Mouse (Mus musculus): ENCODE results near the gene Tmem79. TPM values are rescaled to one million over a fixed set of nuclear protein-coding genes. Genes with fewer than 3 reads are reported as not detected.
"Not testable (repeated sequence)": the region's sequence is repeated elsewhere in the genome, so short reads cannot be mapped to it uniquely, and the experiment has no call there.

The Tmem79 gene
- polyA plus RNA-seq, 1 experiment from 2014 or later, result 1.3 TPM

DNA sequence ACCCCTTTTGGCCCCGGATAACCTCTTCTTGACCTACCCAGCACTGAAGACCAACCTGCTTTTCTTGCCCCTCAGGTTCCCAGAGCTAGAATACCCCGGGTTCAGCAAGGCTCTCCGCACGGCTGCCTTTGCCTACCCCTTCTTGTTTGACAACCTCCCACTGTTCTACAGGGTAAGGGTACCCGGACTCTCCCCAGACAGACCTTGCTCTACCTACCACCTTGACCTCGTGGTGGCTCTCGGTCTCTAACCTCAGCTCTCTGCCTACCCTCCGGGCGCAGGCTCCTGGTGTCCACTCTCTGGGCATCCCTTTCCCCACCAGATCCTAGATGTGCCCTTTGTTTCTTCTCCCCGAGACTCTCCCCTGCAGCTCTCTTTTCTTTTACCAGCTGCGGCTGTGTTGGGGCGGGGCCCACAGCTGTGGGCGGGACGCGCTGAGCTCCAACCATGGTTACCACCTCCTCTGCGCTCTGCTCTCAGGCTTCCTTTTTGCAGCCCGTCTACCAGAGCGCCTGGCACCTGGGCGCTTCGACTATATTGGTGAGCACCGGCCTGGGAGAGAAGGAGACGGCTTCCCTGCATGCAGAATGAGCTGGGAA, 31.0 kb upstream of the Tmem79 start:
- 8% methylated on average over 21 of the region's 22 CpGs for WGBS (ENCODE audit: insufficient replicate concordance)
- peaks cover 49% of the 10 kb centered on the region for H3K4me1 ChIP-seq (replicated peaks)
- not testable (repeated sequence) for ATAC-seq (ENCODE audit: insufficient read depth); H3K9me3 ChIP-seq (replicated peaks); H3K27ac ChIP-seq (replicated peaks); H3K36me3 ChIP-seq (replicated peaks)
- H3K9ac ChIP-seq, result peak overlapping the region; percentile 27; the same call in 1 of the 2 replicates
- H3K4me2 ChIP-seq, result peak overlapping the region; percentile 62
- H3K27me3 ChIP-seq, result peaks cover 36% of the 10 kb centered on the region
- H3K4me3 ChIP-seq (replicated peaks), result peak overlapping the region; percentile 28; the same call in 1 of the 2 replicates

GRCm38 (mm10) chr3:88365705-88366361, 29.9 kb upstream of the Tmem79 start:
- peak overlapping the region; percentile 59 for H3K4me3 ChIP-seq (replicated peaks)
- H3K27ac ChIP-seq (replicated peaks), result no peak overlapping the region
- 33% methylated on average over 34 of the region's 34 CpGs for WGBS (ENCODE audit: insufficient replicate concordance)
- peaks cover 18% of the 10 kb centered on the region for H3K36me3 ChIP-seq (replicated peaks)
- H3K4me1 ChIP-seq (replicated peaks), result peaks cover 60% of the 10 kb centered on the region
- H3K27me3 ChIP-seq, result peaks cover 36% of the 10 kb centered on the region
- no peak overlapping the region for H3K9ac ChIP-seq
- peak overlapping the region; percentile 80 for H3K4me2 ChIP-seq
- 0 out of 2 replicates have a peak, but pooled peaks cover 2% of the 10 kb centered on the region for H3K9me3 ChIP-seq (replicated peaks)
- no peak for ATAC-seq (ENCODE audit: insufficient read depth)

DNA sequence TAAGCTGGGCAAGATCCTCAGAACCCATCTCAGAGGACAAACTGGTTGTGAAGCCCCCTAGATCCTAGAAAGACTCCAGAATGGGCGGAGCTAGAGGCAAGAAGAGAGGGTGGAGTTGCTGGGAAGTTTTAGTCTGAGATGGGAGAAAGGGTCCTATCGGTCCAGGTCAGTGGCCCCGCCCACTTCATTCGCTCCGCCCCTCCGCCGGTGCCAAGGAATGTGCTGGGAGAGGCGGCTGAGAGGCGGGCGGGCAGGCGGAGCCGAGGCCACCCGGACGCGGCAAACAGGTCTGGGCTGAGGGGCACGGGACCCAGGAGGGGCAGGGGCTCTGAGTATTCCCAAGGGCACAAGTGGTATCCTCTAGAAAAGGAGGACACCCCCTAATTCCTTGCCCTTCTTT, 28.4 kb upstream of the Tmem79 start, which contains the start of gene Paqr6:
Gene Paqr6, plus strand, starts transcription at position 248 of the 400 bp plus-strand sequence.
- Histone ChIP-seq H3K4me1 (replicated peaks) (peaks cover 74% of the 10 kb centered on the region), H3K9me3 (replicated peaks) (no peaks in the 10 kb centered on the region), H3K27ac (replicated peaks) (peak within 1 kb of the TSS; percentile 94), H3K36me3 (replicated peaks) (peaks cover 33% of the 10 kb centered on the region), H3K4me2 (peak within 1 kb of the TSS; percentile 80), H3K9ac (peak within 1 kb of the TSS; percentile 56), H3K4me3 (replicated peaks) (peak within 1 kb of the TSS; percentile 59), H3K27me3 (peaks cover 36% of the 10 kb centered on the region)
- peak; percentile 62 for ATAC-seq (ENCODE audit: insufficient read depth)
- WGBS (ENCODE audit: insufficient replicate concordance), result 6% methylated on average over 16 of the region's 16 CpGs

GRCm38 (mm10) chr3:88363700-88364099, 27.8 kb upstream of the Tmem79 start:
- H3K4me3 ChIP-seq (replicated peaks), result peak overlapping the region; percentile 59
- H3K27ac ChIP-seq (replicated peaks), result peak overlapping the region; percentile 94
- H3K9ac ChIP-seq, result peak overlapping the region; percentile 56
- ATAC-seq (ENCODE audit: insufficient read depth), result peak; percentile 94
- peaks cover 36% of the 10 kb centered on the region for H3K27me3 ChIP-seq
- peak overlapping the region; percentile 80 for H3K4me2 ChIP-seq
- H3K9me3 ChIP-seq (replicated peaks), result no peaks in the 10 kb centered on the region
- H3K36me3 ChIP-seq (replicated peaks), result peaks cover 40% of the 10 kb centered on the region
- peaks cover 75% of the 10 kb centered on the region for H3K4me1 ChIP-seq (replicated peaks)
- WGBS (ENCODE audit: insufficient replicate concordance), result 31% methylated on average over 4 of the region's 4 CpGs

DNA sequence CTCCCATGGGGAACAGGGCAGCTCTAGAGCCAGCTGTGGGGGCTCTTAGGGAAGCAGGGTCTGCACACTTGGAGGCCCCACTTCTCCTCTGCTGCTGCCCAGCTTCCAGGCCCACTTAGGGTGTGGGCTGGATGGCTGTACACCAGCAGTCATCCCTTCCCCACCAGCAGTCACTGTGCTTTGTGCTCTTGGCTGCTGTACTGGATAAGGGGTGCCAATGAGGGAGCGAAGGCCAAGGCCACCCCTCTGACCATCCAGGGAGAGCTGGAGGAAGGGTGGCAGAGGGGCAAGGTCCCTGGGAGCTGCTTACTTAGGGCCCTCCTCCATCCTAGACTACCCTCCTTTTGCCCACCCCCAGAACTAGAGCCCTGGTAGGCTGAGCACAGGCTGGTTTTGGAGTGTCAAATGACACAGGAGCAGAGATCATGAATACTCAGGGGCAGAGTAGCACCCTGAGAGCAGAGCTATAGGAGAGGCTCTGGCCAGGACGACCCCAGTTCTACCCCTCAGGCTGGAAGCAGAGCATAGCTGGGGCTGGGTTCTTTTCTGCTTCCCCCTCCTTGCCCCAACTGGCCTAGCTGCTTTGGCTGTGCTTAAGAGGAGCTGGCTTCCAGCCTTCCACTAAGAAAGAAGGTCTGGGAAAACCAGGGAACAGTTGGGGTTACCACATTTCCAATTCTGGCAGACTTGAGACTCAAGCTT, 25.8 kb upstream of the Tmem79 start:
- Histone ChIP-seq H3K4me2 (0 out of 2 replicates have a peak overlapping the region, but pooled peaks have one; percentile 80), H3K36me3 (replicated peaks) (peaks cover 59% of the 10 kb centered on the region), H3K27ac (replicated peaks) (peak overlapping the region; percentile 94), H3K4me1 (replicated peaks) (peaks cover 69% of the 10 kb centered on the region), H3K27me3 (peaks cover 28% of the 10 kb centered on the region), H3K4me3 (replicated peaks) (no peak overlapping the region), H3K9ac (peak overlapping the region; percentile 11; the same call in 1 of the 2 replicates), H3K9me3 (replicated peaks) (no peaks in the 10 kb centered on the region)
- ATAC-seq (ENCODE audit: insufficient read depth), result no peak
- WGBS (ENCODE audit: insufficient replicate concordance), result 68% methylated on average over 2 of the region's 2 CpGs

DNA sequence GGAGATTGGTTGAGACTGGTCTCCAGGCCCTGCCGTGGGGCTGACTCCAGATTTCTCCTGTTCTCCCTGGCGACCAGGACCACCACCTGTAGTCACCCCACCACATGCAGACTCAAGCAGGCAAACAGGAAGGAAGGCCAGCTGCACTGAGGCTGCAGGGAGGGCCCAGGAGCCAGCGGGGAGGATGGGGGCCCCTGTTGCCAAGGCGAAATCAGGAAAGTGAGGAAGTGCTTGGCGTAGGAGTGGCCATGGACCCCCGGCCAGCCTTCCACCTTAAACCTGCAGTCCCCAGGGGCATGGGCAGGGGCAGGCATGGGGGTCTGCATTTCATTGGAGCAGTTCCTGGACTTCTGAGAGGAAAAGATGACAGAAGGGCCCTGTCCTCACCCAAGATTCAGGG, 25.1 kb upstream of the Tmem79 start:
- H3K9me3 ChIP-seq (replicated peaks), result no peaks in the 10 kb centered on the region
- H3K4me2 ChIP-seq, result no peak overlapping the region
- H3K36me3 ChIP-seq (replicated peaks), result peaks cover 66% of the 10 kb centered on the region
- H3K9ac ChIP-seq, result no peak overlapping the region
- whole genome bisulfite sequencing (ENCODE audit: insufficient replicate concordance), result 46% methylated on average over 6 of the region's 6 CpGs
- peaks cover 21% of the 10 kb centered on the region for H3K27me3 ChIP-seq
- 0 out of 2 replicates have a peak overlapping the region, but pooled peaks have one; percentile 10 for H3K27ac ChIP-seq (replicated peaks)
- ATAC-seq (ENCODE audit: insufficient read depth), result no peak
- H3K4me3 ChIP-seq (replicated peaks), result no peak overlapping the region
- H3K4me1 ChIP-seq (replicated peaks), result peaks cover 67% of the 10 kb centered on the region

- no peak for ATAC-seq (ENCODE audit: insufficient read depth)
- Histone ChIP-seq H3K27me3 (peaks cover 10% of the 10 kb centered on the region), H3K4me3 (replicated peaks) (no peak overlapping the region), H3K36me3 (replicated peaks) (peaks cover 77% of the 10 kb centered on the region), H3K9ac (no peak overlapping the region), H3K4me2 (no peak overlapping the region), H3K9me3 (replicated peaks) (no peaks in the 10 kb centered on the region), H3K27ac (replicated peaks) (no peak overlapping the region), H3K4me1 (replicated peaks) (peaks cover 56% of the 10 kb centered on the region)
- WGBS (ENCODE audit: insufficient replicate concordance), result 76% methylated on average over 3 of the region's 3 CpGs
These were observed 24.0 kb upstream of the Tmem79 start for GRCm38 (mm10) chr3:88359989-88360388.

GRCm38 (mm10) chr3:88359584-88359983, 23.6 kb upstream of the Tmem79 start:
- Histone ChIP-seq H3K27me3 (peaks cover 6% of the 10 kb centered on the region; the same call in 1 of the 2 replicates), H3K4me2 (no peak overlapping the region), H3K27ac (replicated peaks) (no peak overlapping the region), H3K36me3 (replicated peaks) (peaks cover 81% of the 10 kb centered on the region), H3K9ac (no peak overlapping the region), H3K4me1 (replicated peaks) (peaks cover 52% of the 10 kb centered on the region), H3K4me3 (replicated peaks) (no peak overlapping the region), H3K9me3 (replicated peaks) (no peaks in the 10 kb centered on the region)
- 77% methylated on average over 5 of the region's 5 CpGs for WGBS (ENCODE audit: insufficient replicate concordance)
- no peak for ATAC-seq (ENCODE audit: insufficient read depth)

DNA sequence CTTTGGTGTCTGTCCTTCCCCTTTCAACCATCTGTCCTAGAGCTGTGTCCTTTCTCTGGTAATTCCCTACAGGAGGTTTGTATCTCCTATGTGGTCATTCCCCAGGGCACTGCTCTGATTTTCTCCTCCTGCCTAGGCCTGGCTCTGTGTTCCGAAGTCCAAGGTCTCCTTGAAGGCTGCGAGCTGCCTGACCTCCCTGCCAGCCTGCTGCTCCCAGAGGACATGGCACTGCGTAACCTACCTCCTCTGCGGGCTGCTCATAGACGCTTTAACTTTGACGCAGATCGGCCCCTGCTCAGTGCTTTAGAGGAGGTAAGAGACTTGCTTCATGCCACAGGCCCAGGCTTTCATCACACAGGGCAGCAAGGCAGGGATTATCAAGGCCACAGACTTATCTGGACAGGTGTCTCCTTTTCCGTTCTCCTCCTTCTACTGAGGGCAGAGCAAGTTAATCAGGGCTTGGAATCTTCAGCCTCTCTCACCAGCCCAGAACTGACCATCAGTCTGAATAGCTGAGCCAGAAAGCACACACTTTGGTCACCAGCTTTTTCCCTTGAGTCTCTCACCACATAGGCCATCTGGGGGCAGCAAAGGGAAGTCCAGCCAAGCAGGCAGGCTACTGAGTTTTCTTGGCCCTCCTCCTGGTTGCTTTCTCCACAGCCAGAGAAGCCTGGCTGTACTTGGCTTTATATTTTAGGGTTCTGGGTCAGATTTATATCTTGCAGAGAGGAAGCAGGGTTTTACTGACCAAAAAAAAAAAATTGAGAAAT, 18.6 kb upstream of the Tmem79 start:
- peaks cover 3% of the 10 kb centered on the region; the same call in 1 of the 2 replicates for H3K4me1 ChIP-seq (replicated peaks)
- no peaks in the 10 kb centered on the region for H3K9me3 ChIP-seq (replicated peaks)
- 0 out of 2 replicates have a peak overlapping the region, but pooled peaks have one; percentile 14 for H3K27ac ChIP-seq (replicated peaks)
- no peaks in the 10 kb centered on the region for H3K27me3 ChIP-seq
- H3K4me3 ChIP-seq (replicated peaks), result no peak overlapping the region
- H3K36me3 ChIP-seq (replicated peaks), result peaks cover 100% of the 10 kb centered on the region
- ATAC-seq (ENCODE audit: insufficient read depth), result no peak
- H3K4me2 ChIP-seq, result no peak overlapping the region
- WGBS (ENCODE audit: insufficient replicate concordance), result 89% methylated on average over 8 of the region's 8 CpGs
- H3K9ac ChIP-seq, result no peak overlapping the region

DNA sequence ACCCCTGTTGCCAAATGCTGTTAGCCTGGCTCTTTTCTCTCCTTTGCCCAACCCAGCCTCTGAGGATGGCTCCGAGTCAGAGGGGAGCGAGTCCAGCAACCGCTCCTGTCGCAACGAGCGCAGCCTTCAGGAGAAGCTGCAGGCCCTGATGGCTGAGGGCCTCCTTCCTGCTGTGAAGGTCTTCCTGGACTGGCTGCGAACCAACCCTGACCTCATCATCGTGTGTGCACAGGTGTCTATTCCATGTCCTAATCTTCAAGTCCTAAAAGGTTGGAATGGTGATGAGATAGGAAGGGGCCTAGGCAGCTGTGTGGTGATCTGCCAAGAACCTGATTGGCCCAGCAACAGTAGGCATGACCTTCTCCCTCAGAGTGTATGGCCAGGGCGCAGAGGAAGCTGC, 17.0 kb upstream of the Tmem79 start:
- Histone ChIP-seq H3K27ac (replicated peaks) (no peak overlapping the region), H3K36me3 (replicated peaks) (peaks cover 100% of the 10 kb centered on the region), H3K9me3 (replicated peaks) (no peaks in the 10 kb centered on the region), H3K9ac (no peak overlapping the region), H3K4me2 (no peak overlapping the region), H3K27me3 (no peaks in the 10 kb centered on the region), H3K4me3 (replicated peaks) (no peak overlapping the region), H3K4me1 (replicated peaks) (no peaks in the 10 kb centered on the region)
- 90% methylated on average over 9 of the region's 9 CpGs for WGBS (ENCODE audit: insufficient replicate concordance)
- no peak for ATAC-seq (ENCODE audit: insufficient read depth)
